8 mouse cellular contexts compared by ENCODE assay signal in genomic region chr6:138139930-138140329, GRCm38 (mm10). TPM values are rescaled to one million over a fixed set of nuclear protein-coding genes. Genes with fewer than 3 reads are reported as not detected.
DNase-seq lines count a peak whose midpoint lies in the region; ATAC-seq lines count a peak whose summit lies in the region.

Gene Mgst1, plus strand, starts transcription at chr6:138140316.

- peak within 1 kb of the TSS; percentile 38 for H3K9ac ChIP-seq in hindbrain, embryonic 15.5 days
- H3K9ac ChIP-seq in lung, embryonic 16.5 days (ENCODE audit: low read length), result peak within 1 kb of the TSS; percentile 71
- H3K9ac ChIP-seq in stomach, embryonic 15.5 days, result 0 out of 2 replicates have a peak within 1 kb of the TSS, but pooled peaks have one; percentile 25

- H3K4me1 ChIP-seq in hindbrain, embryonic 15.5 days (replicated peaks), result peaks cover 8% of the 10 kb centered on the region; the same call in 1 of the 2 replicates
- H3K4me1 ChIP-seq in lung, embryonic 16.5 days (replicated peaks; ENCODE audit: control insufficient read depth, insufficient read depth, low read length), result peaks cover 27% of the 10 kb centered on the region
- H3K4me1 ChIP-seq in stomach, embryonic 15.5 days, result peaks cover 17% of the 10 kb centered on the region; the same call in 1 of the 2 replicates

- H3K4me2 ChIP-seq in hindbrain, embryonic 15.5 days, result peak within 1 kb of the TSS; percentile 74
- peak within 1 kb of the TSS; percentile 60 for H3K4me2 ChIP-seq in lung, embryonic 16.5 days (ENCODE audit: low read depth, low read length)
- peak within 1 kb of the TSS; percentile 76 for H3K4me2 ChIP-seq in stomach, embryonic 15.5 days

- peak; percentile 27; the same call in 1 of the 2 replicates for ATAC-seq in hindbrain, embryonic 15.5 days (ENCODE audit: low FRiP score, low read depth)
- ATAC-seq in lung, embryonic 16.5 days (ENCODE audit: low read depth), result 0 out of 2 replicates have a peak, but pooled peaks have one; percentile 11
- peak; percentile 33; the same call in 1 of the 2 replicates for ATAC-seq in stomach, embryonic 15.5 days (ENCODE audit: insufficient read depth, low FRiP score, low read depth)

- H3K27ac ChIP-seq in hindbrain, embryonic 15.5 days (replicated peaks), result peak within 1 kb of the TSS; percentile 62
- H3K27ac ChIP-seq in lung, embryonic 16.5 days (ENCODE audit: low read length), result peak within 1 kb of the TSS; percentile 91
- H3K27ac ChIP-seq in stomach, embryonic 15.5 days, result peak within 1 kb of the TSS; percentile 84

- no peaks in the 10 kb centered on the region for H3K36me3 ChIP-seq in hindbrain, embryonic 15.5 days
- H3K36me3 ChIP-seq in lung, embryonic 16.5 days (ENCODE audit: control insufficient read depth, insufficient read depth, low read length), result no peaks in the 10 kb centered on the region
- no peaks in the 10 kb centered on the region for H3K36me3 ChIP-seq in stomach, embryonic 15.5 days

- WGBS in hindbrain, embryonic 15.5 days, result 3% methylated on average over 5 of the region's 5 CpGs
- WGBS in lung, embryonic 16.5 days, result 0% methylated on average over 5 of the region's 5 CpGs
- WGBS in stomach, embryonic 15.5 days, result 1% methylated on average over 5 of the region's 5 CpGs

- H3K27me3 ChIP-seq in hindbrain, embryonic 15.5 days, result no peaks in the 10 kb centered on the region
- H3K27me3 ChIP-seq in lung, embryonic 16.5 days (ENCODE audit: control insufficient read depth, insufficient read depth, low read depth, low read length), result no peaks in the 10 kb centered on the region
- H3K27me3 ChIP-seq in stomach, embryonic 15.5 days (replicated peaks), result no peaks in the 10 kb centered on the region

- peak within 1 kb of the TSS; percentile 42 for H3K4me3 ChIP-seq in hindbrain, embryonic 15.5 days
- peak within 1 kb of the TSS; percentile 58 for H3K4me3 ChIP-seq in lung, embryonic 16.5 days (ENCODE audit: low read length)
- H3K4me3 ChIP-seq in stomach, embryonic 15.5 days (replicated peaks), result peak within 1 kb of the TSS; percentile 53

- no peaks in the 10 kb centered on the region for H3K9me3 ChIP-seq in hindbrain, embryonic 15.5 days
- no peaks in the 10 kb centered on the region for H3K9me3 ChIP-seq in lung, embryonic 16.5 days (ENCODE audit: control insufficient read depth, low read length)
- H3K9me3 ChIP-seq in stomach, embryonic 15.5 days, result no peaks in the 10 kb centered on the region

- peak; percentile 21 for DNase-seq in embryo, embryonic 10 days (ENCODE audit: low spot score)
- DNase-seq in embryo, embryonic 9.5 days (ENCODE audit: extremely low spot score), result no peak
- DNase-seq in adrenal gland, adult 8-10 months, result peak; percentile 45
- DNase-seq in forelimb bud, embryonic 11.5 days (ENCODE audit: low read depth, low spot score), result peak; percentile 46
- DNase-seq in cerebellum, adult 9-11 months, result no peak

RNA-seq across cellular contexts. Expression of gene Mgst1, which starts in this region (rescaled TPM):
- total RNA-seq in adrenal gland, adult 8-10 months (2022), result 1,000 to 10,000 TPM in 2 of 4 experiments, 100 to 1,000 TPM in 2; 362 to 2,247 (median 1,313) TPM
- polyA plus RNA-seq in hindbrain, embryonic 15.5 days (2015; fragmentation: Nextera tagmentation; extraction: Ambion mirVana), result 95.7 and 104 TPM in 2 replicates
- 361 and 417 TPM in 2 replicates for polyA plus RNA-seq in lung, embryonic 16.5 days (2015; fragmentation: Nextera tagmentation; extraction: Ambion mirVana)
- polyA plus RNA-seq in stomach, embryonic 15.5 days (2015; fragmentation: Nextera tagmentation; extraction: Ambion mirVana), result 327 and 388 TPM in 2 replicates

Comparison
In these comparisons a context has a peak if more than half of its experiments do, and no peak if none do; other contexts are left out.
1. DNase-seq: peak in embryo, embryonic 10 days (single experiment), adrenal gland, adult 8-10 months (single experiment) and forelimb bud, embryonic 11.5 days (single experiment); none in embryo, embryonic 9.5 days (single experiment) and cerebellum, adult 9-11 months (single experiment).
2. Peak in every context shown above with its lines, with median percentiles within 50 percentile points of each other: ATAC-seq, H3K27ac ChIP-seq, H3K4me2 ChIP-seq, H3K4me3 ChIP-seq and H3K9ac ChIP-seq.